Mouse (Mus musculus) brain, embryonic 14.5 days (tissue): ENCODE measurements at regions not wholly inside any gene's neighbourhood (a gene's known extent, or its start where the extent isn't known, plus 50 kb on each side); places are given as distances from the start of the nearest gene placed in this dataset.

Experiments used
- DNase-seq: peaks from one replicate; pipeline ENCODE4 v3.0.0-alpha.2; 2011; ENCODE audit warnings: low read depth
- CTCF ChIP-seq: fragments of 200-500 bp; IDR thresholded peaks from 2 replicates; pipeline ENCODE4 v1.5.1; 2012; ENCODE audit warnings: inconsistent platforms, mild to moderate bottlenecking, moderate library complexity, borderline replicate concordance; ENCODE audit not compliant: insufficient read depth, insufficient read length; ENCODE audit errors: extremely low read depth
- POLR2A ChIP-seq: fragments of 200-500 bp; IDR thresholded peaks from 2 replicates; pipeline ENCODE4 v1.6.1; 2012; ENCODE audit warnings: mild to moderate bottlenecking, inconsistent platforms, borderline replicate concordance; ENCODE audit not compliant: poor library complexity, insufficient read depth, insufficient read length, severe bottlenecking; ENCODE audit errors: extremely low read depth

DNA sequence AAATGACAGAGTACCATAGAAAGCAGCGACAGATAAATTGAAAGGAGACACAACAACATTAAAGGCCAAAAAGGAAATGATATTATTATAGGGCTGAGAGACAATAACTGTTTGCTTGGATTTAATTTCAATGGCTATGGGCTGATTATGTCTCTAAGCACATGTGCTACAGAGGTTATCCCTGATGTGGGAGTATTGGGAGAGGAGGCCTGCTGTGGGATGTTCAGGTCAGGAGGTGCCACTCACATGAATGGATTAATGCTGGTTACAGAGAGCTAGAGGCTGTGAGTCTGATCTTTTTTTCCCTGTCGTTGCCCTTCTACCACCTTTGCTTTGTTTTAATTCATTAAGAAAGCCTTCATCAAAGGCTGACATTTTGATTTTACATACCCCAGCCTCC, 140.8 kb upstream of the Fundc1 start:
- TF ChIP-seq CTCF (no peak), POLR2A (no peak)
- DNase-seq, result peak; percentile 1

- TF ChIP-seq POLR2A (no peak), CTCF (no peak)
- DNase-seq, result no peak
Observed at GRCm38 (mm10) chrX:17712475-17712874, 140.3 kb upstream of the Fundc1 start.
